Mouse (Mus musculus) erythroblast, embryonic 14.5 days (primary cell): ENCODE data around the gene Tex22.

ENCODE experiments used
- GATA1 ChIP-seq: IDR thresholded peaks from 2 replicates; pipeline ENCODE4 v1.6.1; 2012; ENCODE audit warnings: low read length, inconsistent platforms, mixed read lengths
- TAL1 ChIP-seq: IDR thresholded peaks from 3 replicates; pipeline ENCODE4 v1.6.1; 2012; ENCODE audit warnings: low read length, inconsistent platforms, mixed read lengths

DNA sequence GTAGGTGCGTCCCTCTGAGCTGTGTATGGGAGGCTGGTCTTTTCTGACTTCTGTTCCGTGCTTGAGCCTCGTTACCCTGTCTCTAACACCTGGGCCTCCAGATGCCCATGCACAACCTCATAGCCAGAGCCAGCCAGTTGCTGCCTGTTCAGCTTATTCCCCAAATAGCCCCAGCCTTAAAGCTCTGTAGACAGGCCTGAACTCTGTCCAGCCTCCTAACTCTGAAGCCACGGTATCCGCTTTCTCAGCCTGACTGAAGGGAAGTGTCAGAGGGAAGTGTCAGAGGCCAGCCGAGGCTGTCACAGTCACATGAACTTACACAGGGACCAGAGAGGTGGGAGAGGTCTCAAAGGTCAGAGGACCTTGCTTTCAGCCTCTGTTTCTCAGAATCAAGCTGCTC lies 50.4 kb downstream of the Tex22 start:
- TF ChIP-seq GATA1 (no peak), TAL1 (no peak)
